Mouse (Mus musculus): ENCODE data around the gene Abca7. TPM values are rescaled to one million over a fixed set of nuclear protein-coding genes. Genes with fewer than 3 reads are reported as not detected.
"Not testable (repeated sequence)": the region's sequence is repeated elsewhere in the genome, so short reads cannot be mapped to it uniquely, and the experiment has no call there.

The Abca7 gene
- total RNA-seq, 2 experiments from 2014 or later = 7.0 to 8.5 TPM

DNA sequence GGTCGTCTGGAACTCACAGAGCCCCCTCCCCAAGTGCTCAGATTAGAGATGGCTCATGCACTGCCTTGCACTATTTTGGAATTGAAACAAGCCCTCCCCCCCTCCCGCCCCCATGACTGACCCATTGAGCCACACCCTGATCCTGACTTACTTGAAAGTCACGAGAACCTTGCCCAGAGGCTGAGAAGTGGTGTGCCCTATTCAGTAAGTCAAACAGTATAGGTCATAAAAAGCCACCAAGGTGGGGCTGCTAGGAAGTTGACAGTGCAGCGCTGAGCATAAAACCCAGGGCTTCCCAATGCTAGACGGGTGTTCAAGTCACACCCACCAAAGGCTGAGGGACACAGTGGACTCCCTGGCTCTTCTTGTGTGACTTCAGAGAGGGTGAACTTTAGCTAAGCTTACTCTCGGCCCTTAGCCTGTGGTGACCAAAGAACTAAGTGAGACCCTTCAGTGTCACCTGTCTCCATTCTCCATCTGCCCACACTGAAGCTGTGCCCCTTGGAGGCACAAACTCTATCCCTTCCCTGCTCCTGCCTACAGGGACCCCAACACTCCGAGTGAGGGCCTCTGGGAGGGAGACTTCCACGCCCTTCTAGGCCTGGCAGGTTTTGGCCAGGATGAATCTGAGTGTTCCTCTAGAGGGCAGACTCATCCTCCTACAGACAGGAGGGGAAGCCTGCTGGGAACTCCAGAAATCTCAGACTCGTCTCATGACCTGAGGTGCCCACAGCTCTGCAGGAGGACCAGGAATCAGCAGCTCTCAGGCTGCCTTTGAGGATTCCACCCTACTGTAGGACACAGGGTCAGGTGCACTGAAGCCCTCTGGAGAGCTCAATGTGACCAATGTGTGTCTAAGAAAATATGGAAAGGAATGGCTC, 37.5 kb downstream of the Abca7 start:
- DNase-seq = peak; percentile 47 to 64
- intact Hi-C loops (cut with DNase I) = loop anchor here (2.0 to 5.0 kb wide), 2 partner anchors 45 to 79 kb away; partner anchors contain the start of gene Cnn2

GRCm38 (mm10) chr10:80035148-80035547, 38.9 kb downstream of the Abca7 start:
- intact Hi-C loops (cut with DNase I) = loop anchor here (2.0 kb wide), 1 partner anchor 46 kb away; the partner anchor contains the start of gene Cnn2
- no peak for DNase-seq

DNA sequence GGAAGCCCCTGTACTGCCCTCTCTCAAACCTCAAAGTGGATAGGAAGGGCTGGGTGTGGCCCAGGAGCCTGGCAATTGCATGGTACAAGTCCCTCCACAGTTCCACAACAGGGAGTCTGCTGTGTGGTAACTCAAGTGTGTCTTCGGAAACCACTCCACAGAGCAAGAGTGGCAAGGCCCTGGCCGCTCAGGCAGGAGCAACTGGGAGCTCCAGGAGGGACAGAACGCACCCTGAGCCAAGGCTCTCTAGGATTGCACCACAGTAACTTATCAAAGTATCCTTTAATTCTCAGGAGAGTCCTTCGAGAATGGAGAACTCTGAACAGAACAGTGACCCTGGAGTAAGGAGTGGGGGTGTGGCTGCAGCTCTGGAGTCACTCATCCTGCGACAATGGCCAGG, 39.4 kb downstream of the Abca7 start:
- intact Hi-C loops (cut with DNase I) = loop anchor here (2.0 kb wide), 1 partner anchor 47 kb away; the partner anchor contains the start of gene Cnn2

DNA sequence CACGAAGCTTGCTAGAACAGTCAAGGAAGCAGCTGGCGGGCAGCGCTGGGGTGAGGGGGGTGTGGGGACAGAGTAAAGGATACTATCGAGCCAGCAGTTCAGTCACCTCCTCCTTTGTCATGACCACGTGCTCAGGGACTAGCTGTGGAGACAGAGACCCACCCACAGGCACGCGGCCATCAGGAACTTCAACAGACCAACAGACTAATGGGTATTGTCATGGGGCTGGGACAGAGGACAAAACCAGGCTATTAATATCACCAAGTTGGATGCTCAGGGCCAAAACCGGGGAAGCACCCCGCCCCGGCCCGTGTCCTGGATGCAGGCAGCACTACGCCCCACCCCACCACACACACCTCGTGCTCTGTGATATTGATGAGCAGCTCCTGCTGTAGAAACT, 40.5 kb downstream of the Abca7 start:
- DNase-seq = peak; percentile 56 to 66
- intact Hi-C loops (cut with DNase I) = no loop called here

More for the DNA sequence above, 39.4 kb downstream of the Abca7 start:
- DNase-seq = no peak

DNA sequence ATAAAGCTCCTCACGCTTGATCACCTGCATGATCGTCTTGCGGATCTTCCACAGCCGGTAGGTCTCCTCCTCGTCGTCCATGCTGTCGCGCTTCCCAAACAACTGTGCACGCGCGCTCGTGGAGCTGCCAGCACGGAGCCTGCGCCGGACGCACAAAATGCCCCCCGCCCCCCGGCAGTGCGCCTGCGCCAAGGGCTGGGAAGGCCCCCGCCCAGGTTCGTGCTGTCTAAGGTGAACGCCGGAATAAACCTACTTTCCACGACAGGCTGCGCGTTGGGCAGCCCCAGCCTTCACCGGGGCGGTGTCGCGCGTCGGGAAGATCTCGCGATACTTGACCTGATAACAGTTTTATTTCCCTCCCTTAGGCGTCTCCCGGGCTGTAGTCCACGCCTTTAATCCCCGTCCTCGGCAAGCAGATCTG, 43.3 kb downstream of the Abca7 start, which contains the start of gene Polr2e:
TSS of gene Polr2e (minus strand) at position 237 of the 421 bp plus-strand sequence.
- DNase-seq = peak; percentile 98
- intact Hi-C loops (cut with DNase I) = no loop called here

GRCm38 (mm10) chr10:80041409-80042060, 45.2 kb downstream of the Abca7 start:
- DNase-seq; intact Hi-C loops (cut with DNase I): not testable (repeated sequence)

- DNase-seq = no peak
- intact Hi-C loops (cut with DNase I) = no loop called here
Observed at GRCm38 (mm10) chr10:80044087-80044486, 47.8 kb downstream of the Abca7 start.

- DNase-seq; intact Hi-C loops (cut with DNase I): not testable (repeated sequence)
Observed at GRCm38 (mm10) chr10:80045364-80045763, 49.1 kb downstream of the Abca7 start.

DNA sequence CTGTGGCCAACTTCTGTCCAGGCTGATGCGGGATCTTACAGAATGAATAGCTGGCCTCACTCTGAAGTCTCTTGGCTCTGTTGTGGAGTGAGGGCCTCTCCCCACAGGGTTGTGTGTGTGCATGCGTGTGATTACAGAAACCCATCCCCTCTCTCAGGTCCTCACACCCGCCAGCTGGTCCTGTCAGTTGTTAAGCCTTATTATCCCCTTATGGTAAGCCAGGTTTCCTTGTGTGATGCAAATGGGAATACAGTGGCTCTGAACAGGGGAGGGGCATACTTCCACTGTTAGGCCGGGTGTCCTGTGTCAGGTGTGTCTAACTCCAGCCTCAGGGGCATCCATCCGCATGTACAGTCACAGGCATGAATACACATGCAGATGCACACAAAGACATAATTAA, 49.5 kb downstream of the Abca7 start:
- no peak for DNase-seq
- intact Hi-C loops (cut with DNase I) = no loop called here

GRCm38 (mm10) chr10:80047041-80047565, 50.8 kb downstream of the Abca7 start, which contains the start of gene Gpx4:
Gene Gpx4 (plus strand): TSS chr10:80047166.
- intact Hi-C loops (cut with DNase I) = no loop called here
- no peak for DNase-seq

DNA sequence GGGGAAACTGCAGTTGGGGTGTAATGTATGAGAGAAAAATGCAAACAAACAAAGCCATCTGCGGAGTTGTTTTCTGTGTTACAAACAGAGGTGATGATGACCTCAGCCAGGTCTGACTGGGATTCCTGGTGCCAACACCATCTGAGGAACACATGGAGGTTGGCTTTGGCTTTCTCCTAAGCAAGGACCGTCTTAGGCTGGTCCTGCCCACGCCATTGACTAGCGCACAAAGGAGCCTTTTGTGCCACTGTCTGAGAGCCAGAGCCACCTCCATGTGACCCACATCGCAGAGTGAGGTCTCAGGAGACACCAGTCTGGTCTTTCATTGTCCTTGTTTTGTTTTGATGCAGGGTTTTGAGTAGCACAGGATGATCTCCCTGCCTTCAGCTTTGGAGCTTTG, 52.1 kb downstream of the Abca7 start:
- no peak for DNase-seq
- intact Hi-C loops (cut with DNase I) = no loop called here

DNA sequence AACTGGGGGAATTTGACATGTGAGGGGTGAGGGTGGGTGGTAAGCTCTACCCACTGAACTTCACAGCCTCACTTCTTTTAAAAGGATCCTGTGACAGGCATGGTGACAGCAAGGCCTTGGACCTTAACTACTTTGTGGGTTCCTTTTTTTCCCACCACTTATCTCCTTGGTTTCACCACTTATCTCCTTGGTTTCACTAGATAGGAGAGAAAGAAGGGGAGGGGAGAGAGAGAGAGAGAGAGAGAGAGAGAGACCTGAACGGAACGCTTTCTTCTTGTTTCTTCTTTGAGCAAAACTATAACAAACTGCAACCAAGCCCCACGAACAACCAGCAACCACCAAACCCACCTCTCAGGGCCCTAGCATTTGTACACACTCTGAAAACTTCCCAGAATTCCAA, 52.5 kb downstream of the Abca7 start:
- DNase-seq = no peak
- intact Hi-C loops (cut with DNase I) = no loop called here

- intact Hi-C loops (cut with DNase I) = loop anchor here (5.0 kb wide), 1 partner anchor 63 kb away; the partner anchor contains the start of gene Cnn2
- DNase-seq = no peak
Observed at GRCm38 (mm10) chr10:80050244-80050643, 54.0 kb downstream of the Abca7 start.

- no peak for DNase-seq
- intact Hi-C loops (cut with DNase I) = loop anchor here (5.0 kb wide), 1 partner anchor 64 kb away; the partner anchor contains the start of gene Cnn2
Observed at GRCm38 (mm10) chr10:80050885-80051617, 54.8 kb downstream of the Abca7 start.

DNA sequence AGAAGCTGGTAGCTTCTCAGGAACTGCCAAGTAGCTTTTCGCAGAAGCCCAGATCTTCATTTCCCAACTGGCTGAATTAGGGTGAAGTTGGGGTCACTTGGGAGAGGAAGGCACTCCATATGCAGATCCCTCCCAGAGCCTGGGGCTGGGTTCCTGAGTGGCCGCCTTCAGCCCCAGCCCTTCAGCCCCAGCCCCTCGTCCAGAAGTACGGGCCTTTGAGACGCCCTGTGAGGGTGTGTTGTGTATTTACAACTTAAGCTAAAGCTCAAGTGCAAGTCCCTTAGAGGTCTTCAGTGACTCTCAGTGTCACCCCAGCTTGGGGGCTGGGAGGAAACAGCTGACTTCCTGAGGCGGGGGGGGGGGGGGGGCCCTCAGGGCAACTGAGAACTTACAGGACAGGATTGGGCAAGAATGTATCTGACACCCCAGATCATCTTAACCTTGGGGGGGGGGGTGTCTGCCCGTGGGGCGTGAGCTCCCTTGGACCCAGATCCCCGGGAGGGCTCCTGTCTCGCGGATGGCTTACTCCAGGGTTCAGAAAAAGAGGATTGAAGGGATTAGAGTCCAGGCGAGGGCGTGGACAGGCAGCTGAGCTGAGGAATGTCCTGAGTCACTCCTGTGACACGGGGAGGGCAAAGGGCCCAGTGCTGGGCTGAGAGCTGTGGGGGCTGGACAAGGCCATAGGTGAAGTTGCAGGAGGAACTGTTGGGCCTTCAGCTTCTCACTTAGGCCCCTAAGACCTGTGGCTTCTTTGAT, 55.5 kb downstream of the Abca7 start:
- intact Hi-C loops (cut with DNase I) = loop anchor here (5.0 kb wide), 1 partner anchor 64 kb away; the partner anchor contains the start of gene Cnn2
- peak; percentile 58 to 67 for DNase-seq

DNA sequence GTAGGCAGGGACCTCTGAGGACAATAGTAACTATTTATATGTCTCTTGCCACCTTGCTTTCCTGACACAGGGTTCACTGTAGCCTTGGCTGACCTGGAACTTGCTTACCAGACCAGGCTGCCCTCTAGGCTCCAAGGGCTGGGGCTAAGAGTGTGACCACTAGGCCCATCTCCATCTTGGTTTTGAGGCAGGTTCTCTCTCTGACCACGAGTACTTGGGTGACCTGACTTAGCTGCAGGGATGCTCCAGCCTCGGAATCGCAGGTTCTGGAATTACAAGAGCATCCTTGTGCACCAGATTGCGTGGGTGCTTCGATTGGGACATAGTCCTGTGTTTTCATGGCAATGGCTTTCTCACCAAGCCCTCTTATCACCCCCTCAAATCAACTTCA, 56.1 kb downstream of the Abca7 start:
- intact Hi-C loops (cut with DNase I) = loop anchor here (5.0 kb wide), 1 partner anchor 65 kb away; the partner anchor contains the start of gene Cnn2
- no peak for DNase-seq

- peak; percentile 99 to 100 for DNase-seq
- intact Hi-C loops (cut with DNase I) = loop anchor here (5.0 kb wide), 1 partner anchor 66 kb away; the partner anchor contains the start of gene Cnn2
Observed at GRCm38 (mm10) chr10:80053259-80053780, 57.0 kb downstream of the Abca7 start.

All from heart, postnatal 14 days (tissue).